Mouse (Mus musculus) kidney, postnatal 4 days (tissue): ENCODE measurements around the gene Rbm34.
A peak's percentile ranks its signal among the peaks of the same experiment; 100 is the strongest.
"Not testable (repeated sequence)": the region's sequence is repeated elsewhere in the genome, so short reads cannot be mapped to it uniquely, and the experiment has no call there.

Experiments used
- DNase-seq, 2 experiments: peaks; one replicate each; pipeline ENCODE4 v3.0.0; 2021; ENCODE audit warnings: mixed read lengths in 2 of 2

The Rbm34 gene

DNA sequence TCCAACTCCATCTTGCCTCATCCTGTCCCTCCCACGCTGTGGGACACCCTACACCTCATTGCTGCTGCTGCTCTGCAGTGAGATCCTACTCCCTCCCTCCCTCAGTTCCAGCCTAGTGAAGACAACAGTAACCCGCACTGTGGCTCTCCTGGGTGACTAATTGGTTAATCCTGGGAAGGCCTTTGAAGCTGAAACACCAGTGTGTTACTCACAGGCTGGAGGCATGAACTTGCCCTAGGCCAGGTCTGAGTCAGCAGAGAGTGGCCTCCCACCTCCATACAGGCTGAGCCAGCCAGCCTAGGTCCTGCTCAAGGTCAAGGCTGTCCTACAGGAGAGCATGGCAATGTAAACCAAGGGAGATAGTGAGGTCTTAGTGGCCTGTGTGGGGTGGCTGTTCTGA lies 51.6 kb downstream of the Rbm34 start:
- peak; percentile 34 to 50 for DNase-seq

DNA sequence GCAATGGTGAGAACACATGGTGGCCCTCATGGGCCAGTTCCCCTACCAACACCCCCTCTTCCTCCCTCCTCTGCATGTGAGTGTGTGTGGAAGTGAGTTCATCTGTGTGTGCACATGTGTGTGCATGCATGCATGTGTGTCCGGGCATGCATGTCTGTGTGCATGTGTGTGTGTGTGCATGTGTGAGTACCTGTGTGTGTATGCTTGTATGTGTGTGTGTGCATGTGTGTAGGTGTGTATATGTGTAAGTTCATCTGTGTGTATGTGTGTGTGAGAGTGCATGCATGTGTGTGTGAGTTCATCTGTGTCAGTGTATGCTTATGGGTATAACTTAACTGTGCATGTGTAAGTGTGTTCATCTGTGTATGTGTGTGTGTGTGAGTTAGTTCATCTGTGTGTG lies 52.5 kb downstream of the Rbm34 start:
- no peak for DNase-seq

DNA sequence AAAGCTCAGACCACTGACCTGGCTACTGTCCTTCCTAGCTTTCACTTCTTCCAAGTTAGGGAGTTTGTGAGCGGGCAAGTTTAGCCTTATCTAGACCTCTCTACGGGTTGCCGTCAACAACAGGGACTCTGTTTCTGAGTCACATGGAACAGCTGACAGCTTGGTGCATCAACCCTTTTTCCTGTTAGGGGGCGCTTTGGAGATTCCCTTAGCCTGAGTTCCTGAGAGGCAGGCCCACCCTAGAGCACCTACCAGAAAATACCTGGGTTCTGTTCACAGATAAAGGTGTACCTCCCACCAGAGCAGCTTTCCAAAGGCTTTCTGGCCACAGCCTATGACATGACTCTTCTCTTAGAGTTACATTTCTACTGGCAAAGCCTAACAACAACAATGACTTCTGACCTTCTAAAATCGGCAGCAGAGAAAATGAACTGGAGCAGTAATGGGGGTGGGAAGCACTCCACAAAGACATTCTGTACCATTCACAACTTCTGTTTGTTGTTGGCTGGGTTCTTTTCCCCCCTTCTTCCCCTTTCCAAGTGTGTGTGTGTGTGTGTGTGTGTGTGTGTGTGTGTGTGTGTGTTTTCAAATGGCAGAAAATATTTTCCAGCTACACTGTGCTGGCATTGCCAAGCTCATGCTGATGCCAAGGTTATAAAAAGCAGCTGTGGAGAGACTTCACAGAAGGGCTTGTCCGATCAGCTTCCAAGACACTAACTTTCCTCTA lies 53.5 kb downstream of the Rbm34 start:
- DNase-seq, result no peak

- DNase-seq, result no peak
Measured at GRCm38 (mm10) chr8:126916611-126917010, 54.3 kb downstream of the Rbm34 start.

GRCm38 (mm10) chr8:126914609-126915375 lies 56.1 kb downstream of the Rbm34 start:
- DNase-seq, result peak in 1 of 2 experiments; percentile 44

DNA sequence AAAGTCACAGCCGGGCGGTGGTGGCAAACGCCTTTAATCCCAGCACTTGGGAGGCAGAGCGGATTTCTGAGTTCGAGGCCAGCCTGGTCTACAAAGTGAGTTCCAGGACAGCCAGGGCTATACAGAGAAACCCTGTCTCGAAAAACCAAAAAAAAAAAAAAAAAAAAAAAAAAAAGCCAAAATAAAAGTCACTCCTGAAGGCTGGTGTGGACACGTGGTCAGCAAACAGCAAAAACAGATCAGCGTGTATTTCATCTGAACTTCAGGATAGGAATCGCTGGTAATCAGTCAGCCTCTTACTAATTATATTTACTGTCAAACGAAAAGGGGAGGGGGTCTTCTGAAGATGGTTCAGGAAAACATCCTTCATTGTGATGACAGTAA lies 56.8 kb downstream of the Rbm34 start:
- DNase-seq, result not testable (repeated sequence)

DNA sequence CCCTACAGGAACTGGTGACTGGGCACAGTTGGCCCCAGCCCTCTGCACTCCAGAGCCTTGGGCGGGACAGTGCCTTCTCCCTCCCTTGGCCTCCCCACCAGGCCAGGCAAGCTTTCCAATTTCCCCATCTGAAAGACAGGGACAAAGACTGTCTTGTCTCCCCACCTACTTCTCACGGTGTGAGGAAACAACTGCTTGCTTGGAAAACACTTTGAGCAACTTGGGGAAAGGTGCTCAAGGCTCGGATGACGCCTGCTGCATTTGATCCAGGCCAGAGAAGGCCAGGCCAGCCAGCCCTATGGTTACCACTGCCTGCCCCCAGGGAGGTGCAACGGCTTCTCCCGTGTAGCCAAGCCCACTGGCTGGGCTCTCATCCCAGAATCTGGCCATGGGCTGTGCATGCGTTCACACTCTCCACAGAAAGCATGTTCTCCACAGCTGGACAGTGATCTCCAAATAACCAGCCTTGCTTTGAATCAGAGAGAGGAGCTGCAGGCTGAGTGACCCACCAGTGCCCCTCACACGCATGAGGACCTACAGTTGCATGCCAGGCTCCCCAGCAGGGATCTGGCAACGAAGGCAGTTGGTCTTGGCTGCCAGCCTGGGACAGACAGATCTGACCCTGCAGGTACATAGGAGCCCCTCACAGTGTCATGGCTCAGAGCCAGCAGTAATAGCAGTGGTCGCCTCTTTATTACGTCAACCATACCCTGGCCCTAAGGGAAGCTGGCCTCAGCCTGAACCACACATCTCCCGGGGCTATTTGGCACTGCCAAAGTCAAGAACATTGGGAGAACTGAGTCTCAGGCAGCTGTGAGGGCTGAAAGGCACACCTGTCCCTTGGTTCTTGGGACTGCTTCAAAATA lies 57.4 kb downstream of the Rbm34 start:
- DNase-seq, result peak; percentile 41 to 60

DNA sequence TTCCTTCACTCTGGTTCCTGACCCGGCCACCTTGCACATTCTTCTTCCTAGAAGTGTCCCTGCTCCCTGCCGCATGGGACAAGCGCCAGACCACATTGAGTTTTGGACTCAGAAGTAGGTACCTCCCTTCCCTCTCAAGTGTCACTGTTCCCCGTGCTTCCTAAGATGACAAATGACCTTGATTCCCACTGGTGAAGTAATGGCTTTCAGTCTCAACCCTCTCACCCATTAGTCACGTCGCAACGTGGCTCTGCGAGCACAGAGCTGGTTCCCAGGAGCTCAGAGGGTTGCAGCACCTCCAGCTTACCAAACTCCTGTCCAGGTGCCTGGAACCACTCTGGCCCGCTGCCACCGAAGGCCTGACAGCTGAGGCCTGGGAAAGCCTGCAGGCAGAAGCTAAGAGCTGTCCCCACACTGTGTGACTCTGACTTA lies 61.5 kb downstream of the Rbm34 start:
- peak; percentile 41 to 55 for DNase-seq

DNA sequence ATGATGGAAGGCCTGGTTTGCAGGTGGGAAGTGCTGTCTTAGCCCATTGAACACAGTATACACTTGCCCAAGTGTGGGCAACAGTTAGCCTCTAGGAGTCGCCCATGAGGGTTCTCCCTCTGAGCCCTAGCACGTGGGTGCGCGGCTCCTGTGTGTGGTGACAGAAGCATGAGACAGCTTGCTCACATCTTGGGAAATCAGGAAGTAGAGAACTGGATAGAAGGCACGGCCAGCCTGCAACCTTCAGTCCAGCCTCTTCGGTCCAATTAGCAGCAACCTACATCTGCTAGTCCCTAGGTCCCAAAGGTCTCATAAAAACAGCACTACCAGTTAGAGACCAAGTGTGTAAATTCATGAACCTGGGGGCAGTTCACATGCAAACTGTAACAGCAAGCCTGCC lies 62.1 kb downstream of the Rbm34 start:
- peak; percentile 42 to 63 for DNase-seq

GRCm38 (mm10) chr8:126907968-126908367 lies 62.9 kb downstream of the Rbm34 start:
- DNase-seq, result peak in 1 of 2 experiments; percentile 41

GRCm38 (mm10) chr8:126907374-126907773 lies 63.5 kb downstream of the Rbm34 start:
- no peak for DNase-seq

DNA sequence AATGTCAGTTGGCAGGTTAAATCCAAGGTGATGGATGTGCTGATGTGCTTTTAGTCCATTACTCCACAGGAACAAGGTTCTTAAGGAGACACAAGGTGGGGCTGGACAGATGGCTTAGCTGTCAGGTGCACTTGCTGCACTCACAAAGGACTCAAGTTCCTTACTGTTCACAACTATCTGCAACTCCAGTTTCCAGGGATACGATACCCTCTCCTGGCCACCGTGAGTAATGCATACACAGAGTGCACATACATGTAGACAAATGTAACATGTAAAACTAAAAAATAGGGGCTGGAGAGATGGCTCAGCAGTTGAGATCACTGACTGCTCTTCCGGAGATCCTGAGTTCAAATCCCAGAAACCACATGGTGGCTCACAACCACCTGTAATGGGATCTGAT lies 65.5 kb downstream of the Rbm34 start:
- peak; percentile 48 to 64 for DNase-seq

DNA sequence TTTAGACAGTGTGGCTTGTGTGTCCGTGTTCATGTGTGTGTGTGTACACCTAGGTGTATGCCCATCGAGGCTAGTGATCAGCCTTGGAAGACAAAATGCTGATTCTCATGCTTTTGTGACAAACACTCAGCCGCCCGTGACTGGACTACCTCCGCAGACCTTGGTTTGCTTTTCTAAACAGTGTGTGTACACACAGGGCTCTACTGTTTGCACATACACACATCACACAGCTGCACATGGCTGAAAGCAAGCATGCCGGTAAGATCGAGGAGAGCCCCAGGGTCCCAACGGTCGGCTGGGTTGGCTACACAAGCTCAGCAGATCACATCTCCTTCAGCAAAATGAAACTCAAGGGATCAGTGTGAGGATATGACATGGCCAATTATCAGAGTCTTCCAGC lies 66.9 kb downstream of the Rbm34 start:
- no peak for DNase-seq

GRCm38 (mm10) chr8:126903224-126903895 lies 67.5 kb downstream of the Rbm34 start:
- no peak for DNase-seq

- no peak for DNase-seq
Measured at GRCm38 (mm10) chr8:126901612-126902011, 69.3 kb downstream of the Rbm34 start.

GRCm38 (mm10) chr8:126901049-126901448 lies 69.8 kb downstream of the Rbm34 start:
- no peak for DNase-seq
